Mouse (Mus musculus) adrenal gland, postnatal 25 days (tissue): ENCODE results near the gene Uvrag. TPM values are rescaled to one million over a fixed set of nuclear protein-coding genes. Genes with fewer than 3 reads are reported as not detected.
"Not testable (repeated sequence)": the region's sequence is repeated elsewhere in the genome, so short reads cannot be mapped to it uniquely, and the experiment has no call there.

Source experiments
- DNase-seq: peaks from one replicate; pipeline ENCODE4 v3.0.0; 2021; ENCODE audit warnings: mixed read lengths
- total RNA-seq: library from RNA; stranded (reverse); gene quantifications from 2 replicates; pipeline ENCODE4 v1.2.3, GENCODE M21; 2021

Uvrag gene
- total RNA-seq, 1 experiment from 2014 or later = 36.4 TPM

GRCm38 (mm10) chr7:99095191-99095590 lies 45.8 kb downstream of the Uvrag start:
- DNase-seq = peak; percentile 41

- DNase-seq = no peak
Measured at GRCm38 (mm10) chr7:99094336-99094735, 46.6 kb downstream of the Uvrag start.

- DNase-seq = no peak
Measured at GRCm38 (mm10) chr7:99091915-99092645, 48.9 kb downstream of the Uvrag start.

- no peak for DNase-seq
Measured at GRCm38 (mm10) chr7:99089716-99090115, 51.2 kb downstream of the Uvrag start.

GRCm38 (mm10) chr7:99088576-99089346 lies 52.2 kb downstream of the Uvrag start:
- no peak for DNase-seq

GRCm38 (mm10) chr7:99087581-99087980 lies 53.4 kb downstream of the Uvrag start:
- no peak for DNase-seq

GRCm38 (mm10) chr7:99086646-99087443 lies 54.1 kb downstream of the Uvrag start:
- no peak for DNase-seq

GRCm38 (mm10) chr7:99085249-99085648 lies 55.7 kb downstream of the Uvrag start:
- peak; percentile 62 for DNase-seq

GRCm38 (mm10) chr7:99079522-99079921 lies 61.4 kb downstream of the Uvrag start:
- DNase-seq = peak; percentile 58

GRCm38 (mm10) chr7:99078805-99079204 lies 62.1 kb downstream of the Uvrag start:
- no peak for DNase-seq

GRCm38 (mm10) chr7:99077234-99077633 lies 63.7 kb downstream of the Uvrag start:
- DNase-seq = no peak

GRCm38 (mm10) chr7:99075101-99075500 lies 65.8 kb downstream of the Uvrag start:
- DNase-seq = no peak

GRCm38 (mm10) chr7:99073734-99074372 lies 67.1 kb downstream of the Uvrag start:
- DNase-seq = peak; percentile 30

- no peak for DNase-seq
Measured at GRCm38 (mm10) chr7:99067710-99068109, 73.2 kb downstream of the Uvrag start.

- DNase-seq = no peak
Measured at GRCm38 (mm10) chr7:99065920-99066319, 75.0 kb downstream of the Uvrag start.

GRCm38 (mm10) chr7:99065391-99065831 lies 75.5 kb downstream of the Uvrag start:
- no peak for DNase-seq

GRCm38 (mm10) chr7:99064795-99065194 lies 76.1 kb downstream of the Uvrag start:
- no peak for DNase-seq

GRCm38 (mm10) chr7:99062263-99062662 lies 78.7 kb downstream of the Uvrag start:
- not testable (repeated sequence) for DNase-seq

- DNase-seq = no peak
Measured at GRCm38 (mm10) chr7:99061056-99061680, 79.8 kb downstream of the Uvrag start.

- no peak for DNase-seq
Measured at GRCm38 (mm10) chr7:99060476-99060875, 80.5 kb downstream of the Uvrag start.

- DNase-seq = no peak
Measured at GRCm38 (mm10) chr7:99059934-99060333, 81.0 kb downstream of the Uvrag start.
